Mouse (Mus musculus): ENCODE results near the gene Fstl1. TPM values are rescaled to one million over a fixed set of nuclear protein-coding genes. Genes with fewer than 3 reads are reported as not detected.
A peak's percentile ranks its signal among the peaks of the same experiment; 100 is the strongest.

The Fstl1 gene
- polyA plus RNA-seq, 1 experiment from 2014 or later: 731 TPM

DNA sequence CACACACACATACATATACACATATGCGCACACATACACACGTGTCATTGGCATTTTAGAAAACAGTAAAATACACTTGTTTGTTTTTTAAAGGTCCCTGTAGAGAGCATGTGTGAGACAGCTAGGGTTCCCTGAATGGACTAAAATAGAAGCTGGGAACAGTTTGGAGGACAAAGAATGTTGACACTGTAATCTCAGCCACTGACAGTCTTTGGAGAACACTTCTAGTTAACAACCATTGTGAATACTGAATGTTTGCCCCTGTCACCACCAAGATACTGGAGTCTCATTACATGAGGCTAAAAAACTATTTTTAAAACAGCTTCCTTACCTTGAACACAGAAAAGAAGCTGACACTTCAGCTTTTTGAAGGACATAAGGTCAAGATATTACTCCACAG is 19.4 kb upstream of the Fstl1 start:
- no peak overlapping the region for H3K9ac ChIP-seq
- no peaks in the 10 kb centered on the region for H3K9me3 ChIP-seq
- peaks cover 16% of the 10 kb centered on the region for H3K4me1 ChIP-seq
- no peaks in the 10 kb centered on the region for H3K27me3 ChIP-seq
- no peak overlapping the region for H3K27ac ChIP-seq
- WGBS: 85% methylated on average over 2 of the region's 2 CpGs
- no peak overlapping the region for H3K4me3 ChIP-seq
- no peaks in the 10 kb centered on the region for H3K36me3 ChIP-seq
- no peak overlapping the region for H3K4me2 ChIP-seq (replicated peaks)
- ATAC-seq (ENCODE audit: low FRiP score, low read depth): no peak

GRCm38 (mm10) chr16:37763797-37764196 is 12.9 kb upstream of the Fstl1 start:
- peaks cover 8% of the 10 kb centered on the region; the same call in 1 of the 2 replicates for H3K4me1 ChIP-seq
- no peaks in the 10 kb centered on the region for H3K36me3 ChIP-seq
- no peak overlapping the region for H3K27ac ChIP-seq
- no peak overlapping the region for H3K9ac ChIP-seq
- no peak overlapping the region for H3K4me2 ChIP-seq (replicated peaks)
- no peaks in the 10 kb centered on the region for H3K27me3 ChIP-seq
- ATAC-seq (ENCODE audit: low FRiP score, low read depth): no peak
- 45% methylated on average over 5 of the region's 5 CpGs for WGBS
- H3K9me3 ChIP-seq: no peaks in the 10 kb centered on the region
- no peak overlapping the region for H3K4me3 ChIP-seq

DNA sequence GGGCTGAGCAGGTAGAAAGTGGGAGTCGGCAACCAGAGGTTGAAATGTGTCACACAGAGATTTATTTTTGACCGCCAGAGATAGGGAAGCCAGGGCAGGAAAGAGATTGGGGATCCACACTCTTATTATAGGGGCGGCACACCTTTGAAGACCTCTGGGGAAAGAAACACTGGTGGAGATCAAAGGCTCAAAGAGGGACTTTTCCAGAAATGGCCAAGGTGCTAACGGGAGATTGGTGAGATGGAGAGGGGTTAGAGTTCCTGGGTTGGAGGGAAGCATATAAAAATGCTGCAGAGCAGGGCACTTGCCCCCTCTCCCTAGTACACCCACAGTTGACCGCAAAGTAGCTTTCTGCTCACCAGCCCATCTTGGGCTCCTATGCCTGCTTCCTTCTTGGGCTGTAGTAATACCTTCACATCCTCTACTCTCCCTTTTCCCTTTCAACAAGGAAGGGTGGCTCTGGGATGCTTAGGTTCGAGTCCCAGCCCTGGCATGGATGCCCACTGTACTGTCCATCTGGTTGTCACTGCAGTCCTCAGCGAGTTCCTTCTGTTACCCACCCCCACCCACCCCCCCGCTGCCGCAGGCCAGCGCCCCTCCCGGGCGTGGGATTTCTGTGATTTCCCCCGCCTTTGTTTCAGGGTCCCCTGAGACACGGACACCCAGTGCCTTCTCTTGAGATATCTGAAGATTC is 360 bp upstream of the Fstl1 start:
- H3K4me2 ChIP-seq (replicated peaks): peak overlapping the region; percentile 77
- ATAC-seq (ENCODE audit: low FRiP score, low read depth): peak; percentile 17; the same call in 1 of the 2 replicates
- peaks cover 12% of the 10 kb centered on the region for H3K36me3 ChIP-seq
- H3K27ac ChIP-seq: peak overlapping the region; percentile 98
- 25% methylated on average over 14 of the region's 14 CpGs for WGBS
- peaks cover 32% of the 10 kb centered on the region for H3K4me1 ChIP-seq
- H3K9ac ChIP-seq: peak overlapping the region; percentile 96
- H3K4me3 ChIP-seq: peak overlapping the region; percentile 91
- no peaks in the 10 kb centered on the region for H3K27me3 ChIP-seq
- H3K9me3 ChIP-seq: no peaks in the 10 kb centered on the region

DNA sequence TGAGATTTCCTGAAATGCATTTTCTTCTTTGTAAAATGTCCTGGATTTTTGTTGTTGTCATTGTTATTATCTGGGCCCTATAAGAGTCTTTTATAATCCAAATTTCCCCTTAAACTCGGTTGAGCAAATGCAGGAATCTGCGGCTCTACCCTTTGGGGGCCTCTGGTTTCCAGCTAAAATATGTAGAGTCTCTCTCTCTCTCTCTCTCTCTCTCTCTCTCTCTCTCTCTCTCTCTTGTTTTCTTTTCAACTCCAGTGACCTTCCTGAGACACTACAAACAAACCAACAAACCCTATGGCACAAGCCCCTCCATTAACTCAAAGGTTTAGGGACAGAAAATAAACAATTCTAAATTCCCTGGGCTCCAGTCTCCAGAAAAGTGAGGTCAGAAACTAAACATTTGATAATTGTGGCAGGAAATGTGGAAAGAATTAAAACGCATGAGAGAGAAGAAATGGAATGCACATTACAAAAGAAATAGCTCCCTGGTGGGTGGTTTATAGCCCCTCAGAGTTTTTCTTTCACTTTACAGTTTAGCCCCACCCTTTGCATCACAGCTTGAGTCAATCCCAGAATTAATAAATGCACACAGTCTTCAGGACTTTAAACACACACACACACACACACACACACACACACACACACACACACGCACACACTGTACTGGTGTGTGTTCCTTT is 1.3 kb downstream of the Fstl1 start:
- H3K4me3 ChIP-seq: peak overlapping the region; percentile 91
- no peaks in the 10 kb centered on the region for H3K27me3 ChIP-seq
- H3K4me1 ChIP-seq: peaks cover 32% of the 10 kb centered on the region
- H3K9me3 ChIP-seq: no peaks in the 10 kb centered on the region
- 3% methylated on average over 4 of the region's 4 CpGs for WGBS
- peak overlapping the region; percentile 77 for H3K4me2 ChIP-seq (replicated peaks)
- peak overlapping the region; percentile 96 for H3K9ac ChIP-seq
- H3K36me3 ChIP-seq: peaks cover 24% of the 10 kb centered on the region
- ATAC-seq (ENCODE audit: low FRiP score, low read depth): peak; percentile 72
- peak overlapping the region; percentile 98 for H3K27ac ChIP-seq

GRCm38 (mm10) chr16:37778529-37778928 is 1.9 kb downstream of the Fstl1 start:
- Histone ChIP-seq H3K4me1 (peaks cover 36% of the 10 kb centered on the region), H3K36me3 (peaks cover 29% of the 10 kb centered on the region), H3K27me3 (no peaks in the 10 kb centered on the region), H3K4me3 (peak overlapping the region; percentile 91), H3K4me2 (replicated peaks) (peak overlapping the region; percentile 77), H3K27ac (peak overlapping the region; percentile 98; the same call in 1 of the 2 replicates), H3K9me3 (no peaks in the 10 kb centered on the region), H3K9ac (peak overlapping the region; percentile 65)
- 0 out of 2 replicates have a peak, but pooled peaks have one; percentile 14 for ATAC-seq (ENCODE audit: low FRiP score, low read depth)
- 15% methylated on average over 5 of the region's 5 CpGs for WGBS

DNA sequence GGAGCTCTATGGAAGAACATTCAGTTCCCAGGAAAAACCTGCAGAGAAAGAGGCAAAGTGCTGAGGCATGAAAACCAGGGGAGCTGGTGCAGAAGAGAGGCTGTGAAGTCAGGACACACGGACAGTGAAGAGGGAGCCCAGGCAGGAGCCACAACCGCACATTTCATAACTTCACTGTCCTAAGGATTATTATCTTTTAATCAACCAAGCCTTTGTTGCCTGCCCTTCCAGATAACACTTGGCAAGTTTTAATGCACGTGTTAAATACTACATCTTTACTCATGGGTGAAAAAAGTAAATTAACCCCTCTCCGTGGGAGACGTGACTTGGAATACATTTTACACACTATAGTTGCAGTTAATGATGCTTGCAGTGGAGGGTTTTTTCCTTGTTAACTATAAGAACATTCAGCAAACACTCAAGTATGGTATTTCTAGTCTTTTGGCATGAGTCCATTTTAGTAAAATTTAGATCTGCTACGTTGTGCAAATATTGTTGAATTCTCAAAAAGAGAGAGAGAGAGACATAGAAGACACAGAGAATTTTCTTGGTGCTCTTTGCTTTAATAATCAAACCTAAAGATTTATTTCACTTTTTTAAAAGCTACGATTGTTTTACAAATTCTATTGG is 3.1 kb downstream of the Fstl1 start:
- no peak for ATAC-seq (ENCODE audit: low FRiP score, low read depth)
- peak overlapping the region; percentile 59 for H3K9ac ChIP-seq
- peak overlapping the region; percentile 91 for H3K4me3 ChIP-seq
- H3K27me3 ChIP-seq: no peaks in the 10 kb centered on the region
- peak overlapping the region; percentile 98 for H3K27ac ChIP-seq
- H3K4me2 ChIP-seq (replicated peaks): peak overlapping the region; percentile 77
- H3K36me3 ChIP-seq: peaks cover 41% of the 10 kb centered on the region
- H3K9me3 ChIP-seq: no peaks in the 10 kb centered on the region
- WGBS: 54% methylated on average over 7 of the region's 7 CpGs
- H3K4me1 ChIP-seq: peaks cover 44% of the 10 kb centered on the region

DNA sequence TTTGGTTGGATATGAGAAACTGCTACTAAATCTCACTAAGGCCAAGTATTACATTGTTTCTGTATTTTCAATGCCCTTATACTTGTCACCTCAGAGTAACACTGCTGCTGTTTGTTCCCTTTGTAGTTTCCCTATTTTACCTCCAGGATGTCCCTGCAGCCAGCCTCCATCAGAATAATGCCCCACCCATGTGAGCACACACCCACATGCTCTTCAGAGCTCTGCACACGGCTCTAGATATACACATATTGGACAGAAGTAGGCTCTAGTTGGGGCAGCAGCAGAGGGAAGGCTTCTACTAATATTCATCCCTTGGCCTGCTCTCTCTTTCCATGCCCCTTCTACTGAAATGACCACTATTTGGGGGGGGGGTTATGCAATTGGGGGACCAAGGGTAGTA is 3.7 kb downstream of the Fstl1 start:
- peak overlapping the region; percentile 22 for H3K4me3 ChIP-seq
- peaks cover 46% of the 10 kb centered on the region for H3K36me3 ChIP-seq
- peak overlapping the region; percentile 77 for H3K4me2 ChIP-seq (replicated peaks)
- no peak for ATAC-seq (ENCODE audit: low FRiP score, low read depth)
- H3K27ac ChIP-seq: peak overlapping the region; percentile 44; the same call in 1 of the 2 replicates
- no peak overlapping the region; the same call in 1 of the 2 replicates for H3K9ac ChIP-seq
- peaks cover 50% of the 10 kb centered on the region for H3K4me1 ChIP-seq
- no peaks in the 10 kb centered on the region for H3K9me3 ChIP-seq
- no peaks in the 10 kb centered on the region for H3K27me3 ChIP-seq
- WGBS: 68% methylated on average over 1 of the region's 1 CpGs

GRCm38 (mm10) chr16:37780911-37781310 is 4.2 kb downstream of the Fstl1 start:
- Histone ChIP-seq H3K4me1 (peaks cover 55% of the 10 kb centered on the region), H3K9me3 (no peaks in the 10 kb centered on the region), H3K27ac (peak overlapping the region; percentile 22; the same call in 1 of the 2 replicates), H3K36me3 (peaks cover 51% of the 10 kb centered on the region), H3K9ac (peak overlapping the region; percentile 9; the same call in 1 of the 2 replicates), H3K27me3 (no peaks in the 10 kb centered on the region), H3K4me3 (peak overlapping the region; percentile 22; the same call in 1 of the 2 replicates), H3K4me2 (replicated peaks) (peak overlapping the region; percentile 77)
- 77% methylated on average over 3 of the region's 3 CpGs for WGBS
- ATAC-seq (ENCODE audit: low FRiP score, low read depth): no peak

- H3K4me1 ChIP-seq: peaks cover 76% of the 10 kb centered on the region
- 68% methylated on average over 3 of the region's 3 CpGs for WGBS
- no peak overlapping the region for H3K4me3 ChIP-seq
These were observed 7.9 kb downstream of the Fstl1 start for GRCm38 (mm10) chr16:37784526-37784925.

DNA sequence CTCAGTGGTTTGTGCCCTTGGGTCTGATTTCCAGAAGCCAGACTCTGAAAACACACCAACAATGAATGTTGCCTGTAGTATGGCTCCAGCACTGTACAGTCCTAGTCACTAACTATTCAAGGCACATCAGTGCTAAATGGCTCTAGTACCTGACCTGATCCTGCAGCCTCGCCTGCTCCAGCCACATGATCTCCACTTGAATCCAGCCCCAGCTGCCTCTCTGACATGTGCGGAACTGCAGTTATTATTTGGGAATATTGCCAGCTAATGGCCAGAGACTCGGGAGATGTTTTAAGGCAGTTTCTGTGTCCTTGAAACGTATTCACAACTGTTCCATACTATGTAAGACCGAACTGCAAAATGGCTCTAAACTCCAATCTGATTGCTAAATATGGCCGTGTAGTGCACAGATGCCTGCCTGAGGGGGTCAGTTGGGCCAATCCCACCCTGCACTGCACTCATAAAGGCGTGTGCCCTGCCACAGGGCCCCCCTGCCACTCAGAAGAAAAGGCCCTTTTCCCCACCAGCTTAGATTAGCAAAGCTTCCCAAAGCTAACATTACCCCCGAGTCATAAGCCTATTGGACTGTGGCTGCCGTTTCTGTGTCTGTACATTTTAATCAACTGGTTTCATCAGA is 11.0 kb downstream of the Fstl1 start:
- WGBS: 28% methylated on average over 9 of the region's 9 CpGs
- Histone ChIP-seq H3K4me3 (no peak overlapping the region), H3K9me3 (no peaks in the 10 kb centered on the region), H3K36me3 (peaks cover 54% of the 10 kb centered on the region), H3K9ac (peak overlapping the region; percentile 56; the same call in 1 of the 2 replicates), H3K4me1 (peaks cover 86% of the 10 kb centered on the region), H3K4me2 (replicated peaks) (peak overlapping the region; percentile 46), H3K27me3 (no peaks in the 10 kb centered on the region), H3K27ac (peak overlapping the region; percentile 91)
- peak; percentile 2; the same call in 1 of the 2 replicates for ATAC-seq (ENCODE audit: low FRiP score, low read depth)

More at GRCm38 (mm10) chr16:37784526-37784925, 7.9 kb downstream of the Fstl1 start:
- Histone ChIP-seq H3K9ac (no peak overlapping the region), H3K36me3 (peaks cover 63% of the 10 kb centered on the region), H3K9me3 (no peaks in the 10 kb centered on the region), H3K4me2 (replicated peaks) (no peak overlapping the region), H3K27ac (no peak overlapping the region), H3K27me3 (no peaks in the 10 kb centered on the region)
- ATAC-seq (ENCODE audit: low FRiP score, low read depth): no peak

DNA sequence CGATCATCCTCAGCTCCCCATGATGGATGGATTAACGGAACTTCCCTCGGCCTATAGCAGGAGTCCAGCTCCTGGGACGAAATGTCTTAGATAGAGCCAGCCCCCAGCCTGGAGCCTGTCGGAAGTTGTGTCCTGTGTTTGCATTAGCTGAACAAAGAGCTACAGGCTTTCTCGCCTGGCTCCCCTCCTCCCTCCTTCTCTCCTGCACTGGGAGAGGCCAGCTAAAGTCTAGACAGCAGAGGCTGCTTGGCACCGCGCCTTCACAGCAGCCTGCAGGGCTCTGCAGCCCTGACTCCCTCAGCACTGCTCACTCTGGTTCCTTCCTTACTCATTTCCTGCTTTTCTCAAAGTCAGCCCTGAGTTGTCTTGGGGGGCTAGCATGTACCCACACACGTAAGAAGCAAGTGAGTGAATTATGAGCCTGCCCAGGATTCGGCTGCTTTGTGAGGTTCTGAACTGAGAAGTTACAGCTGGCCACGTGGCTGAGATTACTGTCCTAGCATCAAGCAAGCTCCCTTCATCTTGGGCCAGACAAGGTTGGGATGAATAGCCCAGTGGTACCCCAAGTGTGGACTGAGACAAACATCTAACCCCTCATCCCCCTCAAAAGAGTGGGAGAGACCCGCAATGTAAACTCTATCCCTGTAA is 11.8 kb downstream of the Fstl1 start:
- WGBS: 16% methylated on average over 12 of the region's 12 CpGs
- peak overlapping the region; percentile 46 for H3K4me2 ChIP-seq (replicated peaks)
- peak overlapping the region; percentile 91 for H3K27ac ChIP-seq
- no peaks in the 10 kb centered on the region for H3K27me3 ChIP-seq
- peaks cover 54% of the 10 kb centered on the region for H3K36me3 ChIP-seq
- peaks cover 89% of the 10 kb centered on the region for H3K4me1 ChIP-seq
- H3K9ac ChIP-seq: 0 out of 2 replicates have a peak overlapping the region, but pooled peaks have one; percentile 20
- H3K4me3 ChIP-seq: no peak overlapping the region
- peak; percentile 93 for ATAC-seq (ENCODE audit: low FRiP score, low read depth)
- no peaks in the 10 kb centered on the region for H3K9me3 ChIP-seq
